Mouse (Mus musculus) hindbrain, embryonic 12.5 days (tissue): ENCODE data around the gene Sfswap. TPM values are rescaled to one million over a fixed set of nuclear protein-coding genes. Genes with fewer than 3 reads are reported as not detected.
"Not testable (repeated sequence)": the region's sequence is repeated elsewhere in the genome, so short reads cannot be mapped to it uniquely, and the experiment has no call there.

Source experiments
- ATAC-seq: fragments of 200-750 bp; cut with Nextera tagmentation; 2 replicates; pipeline ENCODE4 v1.8.0; 2017; ENCODE audit warnings: moderate TSS enrichment; ENCODE audit not compliant: low FRiP score
- H3K27ac ChIP-seq: fragments of 300-500 bp; sonication (generic); 2 replicates; pipeline ENCODE4 v1.5.1; 2016; ENCODE audit warnings: mild to moderate bottlenecking
- H3K27me3 ChIP-seq: fragments of 300-500 bp; sonication (generic); 2 replicates; pipeline ENCODE4 v1.6.1; 2016; ENCODE audit warnings: mild to moderate bottlenecking
- H3K36me3 ChIP-seq: fragments of 300-500 bp; sonication (generic); 2 replicates; pipeline ENCODE4 v1.6.1; 2016; ENCODE audit warnings: mild to moderate bottlenecking
- H3K4me1 ChIP-seq: fragments of 300-500 bp; sonication (generic); 2 replicates; pipeline ENCODE4 v1.6.1; 2016
- H3K4me2 ChIP-seq: fragments of 300-500 bp; sonication (generic); replicated peaks from 2 replicates; pipeline ENCODE4 v1.6.1; 2016; ENCODE audit warnings: mild to moderate bottlenecking
- H3K4me3 ChIP-seq: fragments of 300-500 bp; sonication (generic); 2 replicates; pipeline ENCODE4 v1.5.1; 2016; ENCODE audit warnings: mild to moderate bottlenecking
- H3K9ac ChIP-seq: fragments of 300-500 bp; sonication (generic); 2 replicates; pipeline ENCODE4 v1.6.1; 2016; ENCODE audit warnings: mild to moderate bottlenecking, moderate library complexity
- H3K9me3 ChIP-seq: fragments of 300-500 bp; sonication (generic); replicated peaks from 2 replicates; pipeline ENCODE4 v1.6.1; 2016; ENCODE audit warnings: mild to moderate bottlenecking
- WGBS: fragments of 180-500 bp; shearing (Covaris S2); methylation state at CpG from one replicate; pipeline ENCODE4 v1.1.7; 2016; 5-methylcytosine and 5-hydroxymethylcytosine counted together
- polyA plus RNA-seq: library from polyadenylated mRNA; unstranded; fragments of >200 nt; fragmentation: Nextera tagmentation; extraction: Ambion mirVana; gene quantifications from 2 replicates; pipeline ENCODE4 v1.2.1, GENCODE M21; 2016

The Sfswap gene
- polyA plus RNA-seq, 1 experiment from 2014 or later, result 60.7 TPM

GRCm38 (mm10) chr5:129602071-129602487 lies 101.1 kb downstream of the Sfswap start:
- no peak overlapping the region for H3K4me2 ChIP-seq
- no peak overlapping the region for H3K4me3 ChIP-seq
- no peaks in the 10 kb centered on the region for H3K27me3 ChIP-seq
- WGBS, result 33% methylated on average over 16 of the region's 16 CpGs
- H3K9ac ChIP-seq, result no peak overlapping the region
- no peaks in the 10 kb centered on the region for H3K9me3 ChIP-seq
- H3K4me1 ChIP-seq, result no peaks in the 10 kb centered on the region
- peaks cover 37% of the 10 kb centered on the region for H3K36me3 ChIP-seq
- H3K27ac ChIP-seq, result no peak overlapping the region
- ATAC-seq, result no peak

- 82% methylated on average over 8 of the region's 8 CpGs for WGBS
- Histone ChIP-seq H3K27me3 (no peaks in the 10 kb centered on the region), H3K4me1 (no peaks in the 10 kb centered on the region), H3K9ac (no peak overlapping the region), H3K4me3 (no peak overlapping the region), H3K4me2 (no peak overlapping the region), H3K9me3 (no peaks in the 10 kb centered on the region), H3K36me3 (peaks cover 18% of the 10 kb centered on the region; the same call in 1 of the 2 replicates), H3K27ac (no peak overlapping the region)
- ATAC-seq, result no peak
These were observed 106.5 kb downstream of the Sfswap start for GRCm38 (mm10) chr5:129607476-129607875.

- H3K4me1 ChIP-seq, result no peaks in the 10 kb centered on the region
- no peak overlapping the region for H3K4me2 ChIP-seq
- 12% methylated on average over 1 of the region's 1 CpGs for WGBS
- H3K36me3 ChIP-seq, result peaks cover 12% of the 10 kb centered on the region; the same call in 1 of the 2 replicates
- H3K9ac ChIP-seq, result no peak overlapping the region
- no peaks in the 10 kb centered on the region for H3K9me3 ChIP-seq
- ATAC-seq, result no peak
- H3K27me3 ChIP-seq, result no peaks in the 10 kb centered on the region
- H3K4me3 ChIP-seq, result no peak overlapping the region
- H3K27ac ChIP-seq, result no peak overlapping the region
These were observed 110.0 kb downstream of the Sfswap start for GRCm38 (mm10) chr5:129611060-129611459.

- H3K36me3 ChIP-seq, H3K4me1 ChIP-seq: not testable (repeated sequence)
- WGBS, result 61% methylated on average over 9 of the region's 9 CpGs
These were observed 119.6 kb downstream of the Sfswap start for GRCm38 (mm10) chr5:129620600-129620999.

More at GRCm38 (mm10) chr5:129620600-129620999, 119.6 kb downstream of the Sfswap start:
- H3K4me3 ChIP-seq, H3K27ac ChIP-seq, ATAC-seq, H3K9me3 ChIP-seq, H3K9ac ChIP-seq, H3K27me3 ChIP-seq, H3K4me2 ChIP-seq: not testable (repeated sequence)

Other genes starting within 250 kb of the Sfswap start
- gene Mmp17, start 82.9 kb downstream of the Sfswap start, polyA plus RNA-seq, result 6.7 and 8.5 TPM in 2 replicates
- 5.8 and 6.5 TPM in 2 replicates for gene Zfp11, start 168.9 kb downstream of the Sfswap start, polyA plus RNA-seq
- gene Sept14, start 207.3 kb downstream of the Sfswap start, polyA plus RNA-seq, result not detected in 2 replicates
- 149 and 151 TPM in 2 replicates for gene Mrps17, start 214.3 kb downstream of the Sfswap start, polyA plus RNA-seq
- 81.7 and 94.6 TPM in 2 replicates for gene Nipsnap2, start 223.8 kb downstream of the Sfswap start, polyA plus RNA-seq